Mouse (Mus musculus) C2C12 (cell line): ENCODE data around the gene Tbc1d2.

Experiments used
- CTCF ChIP-seq: IDR thresholded peaks from one replicate; pipeline ENCODE4 v1.5.1; 2011; ENCODE audit not compliant: control insufficient read depth, insufficient read depth, insufficient read length
- MYOG ChIP-seq: IDR thresholded peaks from one replicate; pipeline ENCODE4 v1.6.1; 2011; ENCODE audit not compliant: control insufficient read depth, insufficient read length; ENCODE audit errors: extremely low read depth
- USF1 ChIP-seq: IDR thresholded peaks from one replicate; pipeline ENCODE4 v1.6.1; 2011; ENCODE audit warnings: low read depth, mild to moderate bottlenecking, control low read depth, moderate library complexity

- TF ChIP-seq USF1 (no peak), MYOG (no peak), CTCF (no peak)
These were observed 40.6 kb upstream of the Tbc1d2 start for GRCm38 (mm10) chr4:46690565-46690964.
